Mouse (Mus musculus): ENCODE data around the gene Des. TPM values are rescaled to one million over a fixed set of nuclear protein-coding genes. Genes with fewer than 3 reads are reported as not detected.
A peak's percentile ranks its signal among the peaks of the same experiment; 100 is the strongest.

The Des gene
- 0.70 TPM in 1 of 2 replicates, not detected in the other for polyA plus RNA-seq (2012; ENCODE audit: insufficient read depth, insufficient read length, missing spikeins)

DNA sequence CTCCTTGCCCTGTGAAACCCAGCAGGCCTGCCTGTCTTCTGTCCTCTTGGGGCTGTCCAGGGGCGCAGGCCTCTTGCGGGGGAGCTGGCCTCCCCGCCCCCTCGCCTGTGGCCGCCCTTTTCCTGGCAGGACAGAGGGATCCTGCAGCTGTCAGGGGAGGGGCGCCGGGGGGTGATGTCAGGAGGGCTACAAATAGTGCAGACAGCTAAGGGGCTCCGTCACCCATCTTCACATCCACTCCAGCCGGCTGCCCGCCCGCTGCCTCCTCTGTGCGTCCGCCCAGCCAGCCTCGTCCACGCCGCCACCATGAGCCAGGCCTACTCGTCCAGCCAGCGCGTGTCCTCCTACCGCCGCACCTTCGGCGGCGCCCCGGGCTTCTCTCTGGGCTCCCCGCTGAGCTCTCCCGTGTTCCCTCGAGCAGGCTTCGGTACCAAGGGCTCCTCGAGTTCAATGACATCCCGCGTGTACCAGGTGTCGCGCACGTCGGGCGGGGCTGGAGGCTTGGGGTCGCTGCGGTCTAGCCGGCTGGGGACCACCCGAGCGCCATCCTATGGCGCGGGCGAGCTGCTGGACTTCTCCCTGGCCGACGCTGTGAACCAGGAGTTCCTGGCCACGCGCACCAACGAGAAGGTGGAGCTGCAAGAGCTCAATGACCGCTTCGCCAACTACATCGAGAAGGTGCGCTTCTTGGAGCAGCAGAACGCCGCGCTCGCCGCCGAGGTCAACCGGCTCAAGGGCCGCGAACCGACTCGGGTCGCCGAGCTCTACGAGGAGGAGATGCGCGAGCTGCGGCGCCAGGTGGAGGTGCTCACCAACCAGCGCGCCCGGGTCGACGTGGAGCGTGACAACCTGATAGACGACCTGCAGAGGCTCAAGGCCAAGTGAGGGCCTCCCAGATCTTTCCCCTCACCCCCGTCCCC, at the start of gene Des:
Gene Des, plus strand, starts transcription at position 218 of the 920 bp plus-strand sequence.
- Histone ChIP-seq H3K4me3 (ENCODE audit: insufficient read depth, low read length) (no peak within 1 kb of the TSS), H3K4me1 (ENCODE audit: control insufficient read depth, insufficient read depth, low read length) (no peaks in the 10 kb centered on the region), H3K27ac (ENCODE audit: insufficient read depth, low read depth, low read length) (no peak within 1 kb of the TSS)
- TF ChIP-seq CTCF (IDR thresholded peaks at IDR 0.05; ENCODE audit: low read depth, low read length) (no peak), POLR2A (IDR thresholded peaks at IDR 0.05; ENCODE audit: borderline replicate concordance, low read depth, low read length) (no peak)

DNA sequence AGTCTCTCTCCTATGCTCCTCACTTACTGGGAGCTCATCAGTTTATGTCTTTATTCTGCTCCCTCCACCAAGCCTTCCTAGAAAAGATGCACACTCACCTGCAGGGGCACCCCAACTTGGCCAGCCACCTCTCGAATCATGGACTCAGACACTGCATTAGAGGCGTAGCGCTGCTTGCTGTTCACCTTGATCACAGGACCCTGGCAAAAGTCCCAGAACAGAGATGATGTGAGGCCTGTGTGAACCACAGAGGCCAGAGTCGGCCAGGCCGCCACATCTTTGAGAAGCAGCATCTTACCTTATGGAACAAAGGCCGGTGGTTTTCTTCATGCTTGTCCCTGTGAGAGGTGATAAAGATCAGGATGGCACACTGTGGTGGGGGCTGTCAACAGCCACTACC, 48.4 kb upstream of the Des start:
- Histone ChIP-seq H3K27ac (ENCODE audit: insufficient read depth, low read depth, low read length) (no peak overlapping the region), H3K4me3 (ENCODE audit: insufficient read depth, low read length) (no peak overlapping the region), H3K4me1 (ENCODE audit: control insufficient read depth, insufficient read depth, low read length) (no peaks in the 10 kb centered on the region; the same call in 1 of the 2 replicates)
- TF ChIP-seq POLR2A (IDR thresholded peaks at IDR 0.05; ENCODE audit: borderline replicate concordance, low read depth, low read length) (no peak), CTCF (IDR thresholded peaks at IDR 0.05; ENCODE audit: low read depth, low read length) (no peak)

DNA sequence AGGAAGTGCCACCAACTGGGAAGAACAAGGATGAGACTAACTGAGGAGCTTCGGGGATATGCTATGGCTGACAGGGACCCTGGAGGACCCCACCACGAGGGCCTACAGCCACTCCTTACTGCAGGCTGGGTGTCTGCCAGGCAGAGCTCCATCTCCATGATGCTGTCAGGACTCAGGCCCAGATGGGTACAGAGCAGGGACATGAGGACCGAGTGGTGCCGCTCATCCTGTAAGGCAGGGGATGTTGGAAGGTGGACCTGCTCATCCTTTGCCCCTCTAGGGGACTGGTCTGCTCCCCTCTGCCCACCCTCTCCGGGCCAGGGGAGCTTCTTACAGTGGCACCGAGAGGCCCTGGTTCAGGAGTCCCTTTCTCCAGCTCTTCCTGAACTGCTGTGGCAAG, 45.1 kb upstream of the Des start:
- TF ChIP-seq POLR2A (IDR thresholded peaks at IDR 0.05; ENCODE audit: borderline replicate concordance, low read depth, low read length), result no peak
- TF ChIP-seq CTCF (IDR thresholded peaks at IDR 0.05; ENCODE audit: low read depth, low read length), result no peak
- peaks cover 4% of the 10 kb centered on the region for H3K4me1 ChIP-seq (ENCODE audit: control insufficient read depth, insufficient read depth, low read length)
- H3K4me3 ChIP-seq (ENCODE audit: insufficient read depth, low read length), result no peak overlapping the region
- no peak overlapping the region for H3K27ac ChIP-seq (ENCODE audit: insufficient read depth, low read depth, low read length)

DNA sequence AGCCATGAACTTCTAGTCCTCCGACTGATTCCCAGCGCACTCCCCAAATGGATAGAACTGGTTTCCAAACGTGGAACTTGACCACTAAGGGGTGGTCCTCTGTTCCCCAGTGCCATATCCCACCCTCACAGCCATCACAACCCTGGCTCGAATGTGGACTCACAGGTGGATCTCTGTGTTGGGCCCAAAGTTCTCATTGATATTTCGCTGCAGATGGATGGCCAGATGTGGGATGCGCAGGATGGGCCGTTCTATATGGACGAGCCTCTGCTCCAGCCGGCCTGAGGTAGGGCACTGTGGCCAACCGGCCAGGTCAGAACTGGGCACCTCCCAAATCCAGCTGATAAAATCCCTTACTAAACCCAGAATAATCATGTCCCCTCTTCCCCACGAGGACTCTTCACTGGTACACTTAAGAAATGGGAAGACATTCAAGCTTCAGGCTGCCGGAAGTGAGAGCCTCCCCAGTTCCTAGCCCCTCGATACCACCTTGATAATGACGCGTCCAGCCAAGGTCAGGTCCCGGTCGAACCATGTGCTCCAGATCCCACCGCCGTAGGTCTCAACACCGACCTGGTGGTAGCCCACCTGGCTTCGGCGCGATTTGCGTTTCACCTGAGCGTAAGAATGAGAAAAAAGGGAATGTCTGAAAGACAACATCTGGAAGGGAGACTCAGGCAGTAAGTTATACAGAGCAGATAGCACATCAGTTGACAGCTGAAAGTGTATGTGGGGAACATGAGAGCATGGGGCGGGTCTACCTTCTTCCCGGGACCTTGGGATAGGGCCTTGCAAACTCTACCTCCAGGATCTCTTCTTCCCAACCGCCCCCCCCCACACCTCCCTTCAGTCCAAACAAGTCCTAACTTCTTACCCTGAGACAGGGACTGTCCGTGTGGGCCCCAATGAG, 44.4 kb upstream of the Des start:
- no peak overlapping the region for H3K27ac ChIP-seq (ENCODE audit: insufficient read depth, low read depth, low read length)
- peak overlapping the region; percentile 80 for H3K4me3 ChIP-seq (ENCODE audit: insufficient read depth, low read length)

DNA sequence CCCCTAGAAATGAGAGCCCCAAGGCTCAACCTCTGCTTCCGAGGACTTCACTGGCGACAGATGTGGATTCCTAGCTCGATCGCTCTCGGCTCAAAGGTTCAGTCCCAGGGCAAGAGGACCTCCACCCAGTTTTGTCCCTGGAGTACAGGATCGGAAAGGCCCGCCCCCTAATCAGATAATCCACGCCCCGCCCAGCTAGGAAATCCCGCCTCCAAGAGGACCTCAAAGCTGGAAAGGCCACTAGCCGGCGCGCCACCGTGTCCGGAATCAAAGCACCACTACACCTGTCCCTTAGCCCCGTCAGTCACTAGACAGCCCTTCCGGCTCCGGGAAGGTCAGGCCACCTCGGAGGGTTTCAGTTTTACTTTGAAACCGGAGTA, 43.3 kb upstream of the Des start:
- Histone ChIP-seq H3K4me1 (ENCODE audit: control insufficient read depth, insufficient read depth, low read length) (peaks cover 4% of the 10 kb centered on the region), H3K4me3 (ENCODE audit: insufficient read depth, low read length) (peak overlapping the region; percentile 80), H3K27ac (ENCODE audit: insufficient read depth, low read depth, low read length) (peak overlapping the region; percentile 74)
- TF ChIP-seq POLR2A (IDR thresholded peaks at IDR 0.05; ENCODE audit: borderline replicate concordance, low read depth, low read length), result no peak
- TF ChIP-seq CTCF (IDR thresholded peaks at IDR 0.05; ENCODE audit: low read depth, low read length), result no peak; the same call in 1 of the 2 replicates

More for the DNA sequence above, 44.4 kb upstream of the Des start:
- TF ChIP-seq CTCF (IDR thresholded peaks at IDR 0.05; ENCODE audit: low read depth, low read length), result no peak
- H3K4me1 ChIP-seq (ENCODE audit: control insufficient read depth, insufficient read depth, low read length), result peaks cover 4% of the 10 kb centered on the region

DNA sequence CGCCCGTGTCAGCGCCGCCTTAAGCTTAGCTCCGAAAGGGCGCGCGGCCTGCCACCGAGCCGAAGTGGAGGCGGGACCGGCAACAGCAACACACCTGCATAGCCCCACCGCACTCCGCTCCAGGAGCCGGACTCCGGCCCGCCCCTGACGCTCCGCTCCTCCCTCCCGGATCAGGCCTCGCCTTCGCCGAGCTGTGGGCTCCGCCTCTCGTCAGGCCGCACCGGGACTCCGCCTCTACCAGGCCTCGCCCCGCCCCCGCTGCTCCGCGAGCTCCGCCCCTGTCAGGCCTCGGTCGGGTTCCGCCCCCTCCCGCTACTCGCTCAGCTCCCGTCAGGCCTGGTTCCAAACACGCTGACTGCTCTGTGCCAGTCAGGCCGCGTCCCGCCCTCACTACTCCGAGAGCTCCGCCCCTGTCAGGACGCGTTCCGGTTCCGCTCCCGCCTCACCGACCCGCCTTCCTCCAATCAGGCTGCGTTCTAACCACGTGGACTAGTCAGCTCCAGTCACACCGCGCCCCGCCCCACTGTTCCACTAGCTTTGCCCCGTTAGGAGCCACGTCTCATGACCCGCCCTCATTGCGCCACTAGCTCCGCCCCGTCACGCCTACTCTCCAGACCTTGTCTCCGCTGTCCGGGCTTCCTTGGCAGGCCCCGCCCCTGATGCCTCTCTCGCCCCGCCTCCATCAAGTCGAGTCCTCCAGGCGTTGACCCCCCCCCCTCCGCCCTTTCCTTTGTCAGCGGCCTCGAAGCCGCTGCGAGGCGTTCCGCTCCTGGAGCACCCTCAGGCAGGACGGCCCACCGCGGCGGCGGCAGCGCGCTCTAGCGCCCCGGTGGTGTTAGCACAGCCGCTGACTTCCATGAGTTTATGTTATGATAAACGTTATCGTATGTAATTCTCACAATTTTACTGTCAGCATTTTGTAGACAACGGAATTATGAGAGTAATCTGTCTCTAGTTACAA, 42.6 kb upstream of the Des start, which contains the start of gene Dnpep:
Gene Dnpep, minus strand, starts transcription at position 750 of the 961 bp plus-strand sequence.
- peak within 1 kb of the TSS; percentile 74 for H3K27ac ChIP-seq (ENCODE audit: insufficient read depth, low read depth, low read length)
- peak within 1 kb of the TSS; percentile 80 for H3K4me3 ChIP-seq (ENCODE audit: insufficient read depth, low read length)
- peaks cover 4% of the 10 kb centered on the region for H3K4me1 ChIP-seq (ENCODE audit: control insufficient read depth, insufficient read depth, low read length)
- TF ChIP-seq CTCF (IDR thresholded peaks at IDR 0.05; ENCODE audit: low read depth, low read length) (peak; percentile 40), POLR2A (IDR thresholded peaks at IDR 0.05; ENCODE audit: borderline replicate concordance, low read depth, low read length) (no peak)

DNA sequence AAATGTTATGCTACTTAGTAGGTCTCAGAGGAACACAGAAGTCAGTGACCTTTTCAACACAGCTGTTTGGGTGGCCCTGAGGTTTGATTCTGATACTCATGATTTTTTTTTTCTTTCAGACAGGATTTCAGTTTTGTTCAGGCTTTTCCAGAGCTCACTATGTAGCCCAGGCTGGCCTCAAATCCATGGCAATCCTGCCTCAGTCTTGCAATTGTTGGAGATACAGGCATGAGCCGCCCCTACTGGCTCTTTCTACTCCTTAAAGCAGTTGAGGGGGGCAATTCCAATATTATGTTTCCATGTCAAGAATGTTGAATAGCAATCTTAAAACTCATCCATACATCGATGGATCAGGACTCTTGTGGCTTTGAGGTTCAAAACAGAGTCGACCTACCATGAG, 41.8 kb upstream of the Des start:
- Histone ChIP-seq H3K4me1 (ENCODE audit: control insufficient read depth, insufficient read depth, low read length) (peaks cover 4% of the 10 kb centered on the region), H3K27ac (ENCODE audit: insufficient read depth, low read depth, low read length) (peak overlapping the region; percentile 37), H3K4me3 (ENCODE audit: insufficient read depth, low read length) (0 out of 2 replicates have a peak overlapping the region, but pooled peaks have one; percentile 8)
- TF ChIP-seq POLR2A (IDR thresholded peaks at IDR 0.05; ENCODE audit: borderline replicate concordance, low read depth, low read length), result no peak
- TF ChIP-seq CTCF (IDR thresholded peaks at IDR 0.05; ENCODE audit: low read depth, low read length), result no peak

DNA sequence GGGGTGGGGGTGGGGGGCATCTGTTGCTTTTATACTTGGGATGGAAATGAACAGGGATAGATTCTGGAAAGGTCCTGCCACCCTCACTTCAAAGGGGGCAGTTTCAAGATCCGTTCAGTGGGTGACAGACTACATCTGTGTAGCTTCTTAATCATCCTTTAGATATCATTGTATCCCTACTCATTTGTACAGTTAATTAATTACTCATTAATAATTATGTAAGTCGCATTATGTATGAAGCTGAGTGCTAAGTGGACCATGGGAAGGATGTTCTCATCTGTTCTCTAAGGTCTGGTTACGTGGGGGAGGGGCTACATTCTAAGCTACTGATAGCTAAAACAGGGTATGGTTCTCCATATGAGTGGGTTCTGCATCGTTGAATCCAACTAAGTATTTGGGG, 41.4 kb upstream of the Des start:
- no peak overlapping the region for H3K27ac ChIP-seq (ENCODE audit: insufficient read depth, low read depth, low read length)
- H3K4me1 ChIP-seq (ENCODE audit: control insufficient read depth, insufficient read depth, low read length), result peaks cover 4% of the 10 kb centered on the region
- H3K4me3 ChIP-seq (ENCODE audit: insufficient read depth, low read length), result no peak overlapping the region
- no peak for TF ChIP-seq POLR2A (IDR thresholded peaks at IDR 0.05; ENCODE audit: borderline replicate concordance, low read depth, low read length)
- TF ChIP-seq CTCF (IDR thresholded peaks at IDR 0.05; ENCODE audit: low read depth, low read length), result no peak

DNA sequence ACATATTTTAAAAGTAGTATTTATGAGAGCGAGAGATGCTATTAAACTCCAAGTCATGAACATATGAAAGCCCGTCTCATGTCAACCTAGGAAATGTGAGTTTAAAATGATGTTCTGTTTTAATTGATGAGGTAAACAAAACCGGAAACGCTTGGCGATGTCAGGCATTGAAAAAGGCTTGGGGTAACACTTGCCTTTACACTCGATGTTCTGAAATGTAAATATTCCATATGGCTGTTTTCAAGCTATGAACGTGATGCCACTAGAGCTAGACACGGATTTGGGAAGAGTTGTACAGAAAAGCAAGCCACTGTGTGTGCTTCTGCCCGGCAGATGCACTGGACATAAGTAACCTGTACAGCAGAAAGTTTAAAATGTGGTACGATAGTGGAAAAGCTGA, 41.0 kb upstream of the Des start:
- Histone ChIP-seq H3K4me3 (ENCODE audit: insufficient read depth, low read length) (no peak overlapping the region), H3K27ac (ENCODE audit: insufficient read depth, low read depth, low read length) (no peak overlapping the region), H3K4me1 (ENCODE audit: control insufficient read depth, insufficient read depth, low read length) (peaks cover 4% of the 10 kb centered on the region)
- no peak for TF ChIP-seq CTCF (IDR thresholded peaks at IDR 0.05; ENCODE audit: low read depth, low read length)
- TF ChIP-seq POLR2A (IDR thresholded peaks at IDR 0.05; ENCODE audit: borderline replicate concordance, low read depth, low read length), result no peak
